Mouse (Mus musculus): ENCODE measurements around the gene Shmt2. TPM values are rescaled to one million over a fixed set of nuclear protein-coding genes. Genes with fewer than 3 reads are reported as not detected.

Gene Shmt2
- polyA plus RNA-seq, 1 experiment, result 535 TPM

- Histone ChIP-seq H3ac (ENCODE audit: control insufficient read depth, insufficient read length) (no peak overlapping the region), H3K4me2 (ENCODE audit: low read depth) (no peak overlapping the region), H3K4me3 (no peak overlapping the region), H3K36me3 (ENCODE audit: control insufficient read depth, insufficient read depth) (no peaks in the 10 kb centered on the region), H3K27me3 (ENCODE audit: control insufficient read depth, insufficient read depth, insufficient read length) (peaks cover 45% of the 10 kb centered on the region), H3K79me2 (ENCODE audit: control insufficient read depth, insufficient read depth) (no peaks in the 10 kb centered on the region)
- TF ChIP-seq TCF3 (IDR thresholded peaks at IDR 0.05; ENCODE audit: insufficient read length, low read depth) (no peak), MYOG (IDR thresholded peaks at IDR 0.05; ENCODE audit: control insufficient read depth in 1 of 3, insufficient read depth in 1 of 3, insufficient read length in 2 of 3, low read depth in 2 of 3) (peak in 2 of 3 experiments; percentile 53 to 72), POLR2A (IDR thresholded peaks at IDR 0.05; ENCODE audit: insufficient read length, low read depth) (no peak), CEBPB (IDR thresholded peaks at IDR 0.05; ENCODE audit: insufficient read depth, poor library complexity, severe bottlenecking) (no peak), MYOD1 (IDR thresholded peaks at IDR 0.05; ENCODE audit: control insufficient read depth in 1 of 3, insufficient read length in 2 of 3, low read depth in 2 of 3) (peak in 1 of 3 experiments; percentile 61)
Measured at GRCm38 (mm10) chr10:127527481-127527880, 5.2 kb upstream of the Shmt2 start.

GRCm38 (mm10) chr10:127526681-127527080 is 4.4 kb upstream of the Shmt2 start:
- Histone ChIP-seq H3K4me3 (peak overlapping the region; percentile 9), H3K27me3 (ENCODE audit: control insufficient read depth, insufficient read depth, insufficient read length) (peaks cover 37% of the 10 kb centered on the region), H3K79me2 (ENCODE audit: control insufficient read depth, insufficient read depth) (peaks cover 4% of the 10 kb centered on the region)

DNA sequence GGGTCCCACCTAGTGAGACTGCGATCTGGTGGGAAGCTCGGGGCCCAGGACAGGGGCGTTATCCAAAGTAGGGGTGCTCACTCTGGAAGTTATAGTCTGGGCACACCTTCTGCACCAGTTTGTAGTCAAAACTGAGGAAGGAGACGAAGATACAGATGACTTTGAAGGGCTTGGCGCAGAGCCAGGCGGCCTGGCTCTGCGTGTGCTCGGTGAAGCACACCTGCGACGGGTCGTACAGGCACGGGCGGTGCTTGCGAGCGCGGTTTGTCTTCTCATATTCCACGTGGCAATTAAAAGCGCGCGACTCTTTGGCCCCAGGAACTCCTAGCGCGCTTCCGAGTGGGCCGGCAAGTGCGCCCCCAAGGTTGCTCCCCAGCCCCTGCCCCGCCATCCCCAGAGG is 3.8 kb upstream of the Shmt2 start:
- Histone ChIP-seq H3K36me3 (ENCODE audit: control insufficient read depth, insufficient read depth) (no peaks in the 10 kb centered on the region), H3K79me2 (ENCODE audit: control insufficient read depth, insufficient read depth) (peaks cover 11% of the 10 kb centered on the region), H3K27me3 (ENCODE audit: control insufficient read depth, insufficient read depth, insufficient read length) (peaks cover 31% of the 10 kb centered on the region), H3ac (ENCODE audit: control insufficient read depth, insufficient read length) (no peak overlapping the region), H3K4me3 (peak overlapping the region; percentile 9), H3K4me2 (ENCODE audit: low read depth) (peak overlapping the region; percentile 67)
- TF ChIP-seq MYOD1 (IDR thresholded peaks at IDR 0.05; ENCODE audit: control insufficient read depth in 1 of 3, insufficient read length in 2 of 3, low read depth in 2 of 3) (no peak), TCF3 (IDR thresholded peaks at IDR 0.05; ENCODE audit: insufficient read length, low read depth) (no peak), POLR2AphosphoS2 (IDR thresholded peaks at IDR 0.05; ENCODE audit: insufficient read length, low read depth) (no peak)

More at GRCm38 (mm10) chr10:127526681-127527080, 4.4 kb upstream of the Shmt2 start:
- Histone ChIP-seq H3ac (ENCODE audit: control insufficient read depth, insufficient read length) (no peak overlapping the region), H3K36me3 (ENCODE audit: control insufficient read depth, insufficient read depth) (no peaks in the 10 kb centered on the region), H3K4me2 (ENCODE audit: low read depth) (peak overlapping the region; percentile 67)
- TF ChIP-seq REST (IDR thresholded peaks at IDR 0.05; ENCODE audit: insufficient read depth, insufficient read length) (no peak), USF1 (IDR thresholded peaks at IDR 0.05; ENCODE audit: low read depth) (no peak), POLR2A (IDR thresholded peaks at IDR 0.05; ENCODE audit: insufficient read length, low read depth) (no peak), MYOD1 (IDR thresholded peaks at IDR 0.05; ENCODE audit: control insufficient read depth in 1 of 3, insufficient read length in 2 of 3, low read depth in 2 of 3) (peak in 1 of 3 experiments; percentile 1), TCF12 (IDR thresholded peaks at IDR 0.05; ENCODE audit: insufficient read depth, poor library complexity, severe bottlenecking) (no peak), E2F4 (IDR thresholded peaks at IDR 0.05; ENCODE audit: insufficient read depth) (no peak), MAX (IDR thresholded peaks at IDR 0.05; ENCODE audit: low read depth) (no peak), MYOG (IDR thresholded peaks at IDR 0.05; ENCODE audit: control insufficient read depth in 1 of 3, insufficient read depth in 1 of 3, insufficient read length in 2 of 3, low read depth in 2 of 3) (peak in 1 of 3 experiments; percentile 54), CEBPB (IDR thresholded peaks at IDR 0.05; ENCODE audit: insufficient read depth, poor library complexity, severe bottlenecking) (no peak), SRF (IDR thresholded peaks at IDR 0.05; ENCODE audit: control insufficient read depth, insufficient read length, low read depth) (no peak), TCF3 (IDR thresholded peaks at IDR 0.05; ENCODE audit: insufficient read length, low read depth) (no peak), POLR2AphosphoS2 (IDR thresholded peaks at IDR 0.05; ENCODE audit: insufficient read length, low read depth) (no peak)

DNA sequence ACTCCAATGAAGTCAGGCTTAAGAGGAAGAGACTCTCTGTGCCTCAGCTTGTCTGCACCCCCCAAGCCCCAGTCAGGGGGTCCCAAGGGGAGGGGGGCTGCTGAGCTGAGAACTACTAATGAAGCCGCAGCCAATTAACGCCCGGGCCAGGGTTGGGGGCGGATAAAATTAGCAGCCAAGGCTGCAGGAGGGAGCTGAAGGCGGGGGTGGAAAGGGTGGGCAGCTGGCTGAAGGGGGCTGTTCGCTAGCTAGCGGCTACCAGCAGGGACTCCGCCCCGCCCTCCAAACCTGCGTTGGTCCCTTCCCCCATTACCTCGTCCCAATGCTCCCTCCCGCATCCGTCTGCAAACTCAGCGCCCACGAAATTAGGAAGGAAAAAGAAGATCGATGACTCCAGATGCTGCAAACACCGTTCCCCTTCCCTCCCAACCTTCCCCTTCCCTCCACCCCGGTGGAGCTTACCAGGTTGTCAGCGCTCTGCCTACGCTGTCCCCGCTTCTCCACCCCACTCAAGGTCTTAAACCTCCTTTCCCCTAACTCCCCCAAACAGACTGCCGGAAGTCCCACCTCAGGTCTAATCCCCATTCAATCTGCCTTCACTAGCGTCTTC is 2.5 kb upstream of the Shmt2 start:
- Histone ChIP-seq H3K4me2 (ENCODE audit: low read depth) (no peak overlapping the region), H3K27me3 (ENCODE audit: control insufficient read depth, insufficient read depth, insufficient read length) (peaks cover 19% of the 10 kb centered on the region), H3K36me3 (ENCODE audit: control insufficient read depth, insufficient read depth) (peaks cover 10% of the 10 kb centered on the region), H3K79me2 (ENCODE audit: control insufficient read depth, insufficient read depth) (peaks cover 22% of the 10 kb centered on the region), H3K4me3 (no peak overlapping the region), H3ac (ENCODE audit: control insufficient read depth, insufficient read length) (no peak overlapping the region)
- TF ChIP-seq REST (IDR thresholded peaks at IDR 0.05; ENCODE audit: insufficient read depth, insufficient read length), result no peak
- no peak for TF ChIP-seq MYOG (IDR thresholded peaks at IDR 0.05; ENCODE audit: control insufficient read depth in 1 of 3, insufficient read depth in 1 of 3, insufficient read length in 2 of 3, low read depth in 2 of 3)
- TF ChIP-seq POLR2AphosphoS2 (IDR thresholded peaks at IDR 0.05; ENCODE audit: insufficient read length, low read depth), result no peak
- no peak for TF ChIP-seq POLR2A (IDR thresholded peaks at IDR 0.05; ENCODE audit: insufficient read length, low read depth)
- no peak for TF ChIP-seq E2F4 (IDR thresholded peaks at IDR 0.05; ENCODE audit: insufficient read depth)
- TF ChIP-seq CEBPB (IDR thresholded peaks at IDR 0.05; ENCODE audit: insufficient read depth, poor library complexity, severe bottlenecking), result no peak
- TF ChIP-seq USF1 (IDR thresholded peaks at IDR 0.05; ENCODE audit: low read depth), result no peak
- no peak for TF ChIP-seq MAX (IDR thresholded peaks at IDR 0.05; ENCODE audit: low read depth)

DNA sequence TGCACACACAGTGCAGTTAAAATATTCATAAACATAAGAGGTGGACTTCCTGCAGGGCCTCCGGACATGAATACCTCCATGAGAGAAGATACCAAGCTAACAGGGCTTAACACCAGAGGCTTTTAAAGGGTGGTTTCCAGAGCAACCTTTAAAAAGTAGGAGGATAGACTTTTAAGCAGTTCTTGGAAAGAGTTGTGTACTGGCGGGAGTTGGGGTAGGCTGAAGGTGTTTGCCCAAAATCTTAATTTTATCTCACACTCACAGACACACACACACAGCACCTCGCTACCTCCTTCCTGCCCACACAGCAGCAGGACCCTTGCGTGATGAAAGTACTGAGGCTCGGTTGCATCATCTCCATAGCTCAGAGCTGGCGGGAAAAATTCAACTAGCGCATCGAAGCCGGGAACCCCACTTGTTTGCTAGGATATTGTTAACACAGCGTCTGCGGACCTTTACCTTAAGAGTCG is 598 bp downstream of the Shmt2 start:
- Histone ChIP-seq H3K36me3 (ENCODE audit: control insufficient read depth, insufficient read depth) (peaks cover 32% of the 10 kb centered on the region), H3K4me2 (ENCODE audit: low read depth) (peak overlapping the region; percentile 99), H3ac (ENCODE audit: control insufficient read depth, insufficient read length) (peak overlapping the region; percentile 66), H3K4me3 (peak overlapping the region; percentile 99), H3K27me3 (ENCODE audit: control insufficient read depth, insufficient read depth, insufficient read length) (peaks cover 6% of the 10 kb centered on the region), H3K79me2 (ENCODE audit: control insufficient read depth, insufficient read depth) (peaks cover 22% of the 10 kb centered on the region)
- peak; percentile 73 for TF ChIP-seq POLR2AphosphoS2 (IDR thresholded peaks at IDR 0.05; ENCODE audit: insufficient read length, low read depth)
- no peak for TF ChIP-seq USF1 (IDR thresholded peaks at IDR 0.05; ENCODE audit: low read depth)
- TF ChIP-seq E2F4 (IDR thresholded peaks at IDR 0.05; ENCODE audit: insufficient read depth), result peak; percentile 85
- peak; percentile 48 for TF ChIP-seq POLR2A (IDR thresholded peaks at IDR 0.05; ENCODE audit: insufficient read length, low read depth)
- TF ChIP-seq MYOD1 (IDR thresholded peaks at IDR 0.05; ENCODE audit: control insufficient read depth in 1 of 3, insufficient read length in 2 of 3, low read depth in 2 of 3), result no peak
- TF ChIP-seq CEBPB (IDR thresholded peaks at IDR 0.05; ENCODE audit: insufficient read depth, poor library complexity, severe bottlenecking), result peak; percentile 95
